8 mouse cellular contexts compared by ENCODE assay signal in the genomic region with DNA sequence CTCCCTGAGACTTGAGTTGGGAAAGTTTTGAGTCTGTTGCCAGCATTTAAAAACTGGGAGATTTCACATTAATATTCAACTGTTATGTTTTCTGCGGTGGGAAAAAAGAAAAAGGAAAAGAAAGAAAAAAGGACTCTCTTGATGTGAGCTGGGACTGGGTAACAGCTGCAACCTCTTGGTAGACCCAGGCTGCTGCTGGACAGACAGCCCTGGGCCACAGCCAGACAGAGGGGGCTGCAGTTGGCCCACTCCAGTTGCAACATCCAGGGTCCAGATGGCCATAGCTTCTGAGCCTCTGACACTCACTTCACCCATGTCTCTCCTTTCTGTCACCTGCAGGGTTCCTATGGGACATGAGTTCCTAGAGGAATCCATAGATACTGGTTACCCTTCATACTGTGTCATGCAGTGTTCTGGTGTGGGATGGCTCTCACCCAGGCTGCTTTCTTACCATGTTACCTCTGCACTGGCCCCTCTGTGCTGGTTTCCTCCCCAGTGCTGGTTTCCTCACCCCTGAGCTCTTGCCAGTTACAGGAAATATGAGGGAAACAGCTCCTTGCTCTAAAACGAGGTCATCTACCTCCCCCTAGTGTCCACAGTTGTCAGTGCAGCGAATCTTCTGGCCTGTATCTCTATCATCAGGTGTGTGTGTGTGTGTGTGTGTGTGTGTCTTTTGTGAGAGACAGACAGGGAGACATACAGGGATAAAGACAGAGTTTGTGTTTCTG. TPM values are rescaled to one million over a fixed set of nuclear protein-coding genes. Genes with fewer than 3 reads are reported as not detected.
DNase-seq lines count a peak whose midpoint lies in the region; ATAC-seq lines count a peak whose summit lies in the region.

No protein-coding gene starts in this region.

- 23% methylated on average over 3 of the region's 3 CpGs for WGBS in heart, embryonic 12.5 days
- WGBS in kidney, embryonic 16.5 days = 20% methylated on average over 3 of the region's 3 CpGs
- 13% methylated on average over 3 of the region's 3 CpGs for WGBS in stomach, embryonic 14.5 days

- peak; percentile 78 for ATAC-seq in erythroblast, adult 5-6 weeks (replicated peaks; ENCODE audit: low FRiP score, poor library complexity, severe bottlenecking)
- ATAC-seq in heart, embryonic 12.5 days (ENCODE audit: insufficient number of reproducible peaks, low FRiP score) = no peak
- no peak; the same call in 1 of the 2 replicates for ATAC-seq in kidney, embryonic 16.5 days (ENCODE audit: low FRiP score, low TSS enrichment)
- ATAC-seq in monocyte, adult 5-6 weeks (replicated peaks; ENCODE audit: insufficient number of reproducible peaks, low FRiP score, low TSS enrichment, poor library complexity, severe bottlenecking) = peak; percentile 73
- 0 out of 2 replicates have a peak, but pooled peaks have one; percentile 8 for ATAC-seq in stomach, embryonic 14.5 days (ENCODE audit: insufficient number of reproducible peaks, insufficient read depth, low FRiP score, low read depth)

- peaks cover 12% of the 10 kb centered on the region for H3K27me3 ChIP-seq in heart, embryonic 12.5 days (replicated peaks)
- peaks cover 11% of the 10 kb centered on the region for H3K27me3 ChIP-seq in kidney, embryonic 16.5 days (ENCODE audit: insufficient read depth, low read length)
- H3K27me3 ChIP-seq in stomach, embryonic 14.5 days (ENCODE audit: control insufficient read depth, insufficient read depth, low read length) = no peaks in the 10 kb centered on the region

- no peak overlapping the region for H3K27ac ChIP-seq in heart, embryonic 12.5 days (ENCODE audit: poor library complexity, severe bottlenecking)
- H3K27ac ChIP-seq in kidney, embryonic 16.5 days (ENCODE audit: low read length) = no peak overlapping the region
- peak overlapping the region; percentile 39; the same call in 1 of the 2 replicates for H3K27ac ChIP-seq in stomach, embryonic 14.5 days (ENCODE audit: low read length)

- peak overlapping the region; percentile 63; the same call in 1 of the 2 replicates for H3K9ac ChIP-seq in heart, embryonic 12.5 days
- no peak overlapping the region for H3K9ac ChIP-seq in kidney, embryonic 16.5 days (replicated peaks; ENCODE audit: low read length)
- H3K9ac ChIP-seq in stomach, embryonic 14.5 days (replicated peaks; ENCODE audit: low read depth, low read length) = no peak overlapping the region; the same call in 1 of the 2 replicates

- H3K4me1 ChIP-seq in heart, embryonic 12.5 days (replicated peaks) = peaks cover 10% of the 10 kb centered on the region; the same call in 1 of the 2 replicates
- peaks cover 13% of the 10 kb centered on the region for H3K4me1 ChIP-seq in kidney, embryonic 16.5 days (ENCODE audit: insufficient read depth, low read length)
- H3K4me1 ChIP-seq in stomach, embryonic 14.5 days (ENCODE audit: control insufficient read depth, insufficient read depth, low read length) = 0 out of 2 replicates have a peak, but pooled peaks cover 2% of the 10 kb centered on the region

- DNase-seq in B cell, adult 2 months = peak; percentile 86 to 90
- peak; percentile 94 for DNase-seq in brain, adult 2 months (ENCODE audit: low read depth, low spot score)
- peak; percentile 84 for DNase-seq in liver

- H3K9me3 ChIP-seq in heart, embryonic 12.5 days (replicated peaks) = no peaks in the 10 kb centered on the region
- no peaks in the 10 kb centered on the region for H3K9me3 ChIP-seq in kidney, embryonic 16.5 days (ENCODE audit: low read length)
- no peaks in the 10 kb centered on the region for H3K9me3 ChIP-seq in stomach, embryonic 14.5 days (ENCODE audit: control insufficient read depth, low read depth, low read length)

- H3K4me2 ChIP-seq in heart, embryonic 12.5 days = peak overlapping the region; percentile 85
- H3K4me2 ChIP-seq in kidney, embryonic 16.5 days (replicated peaks; ENCODE audit: low read depth, low read length) = peak overlapping the region; percentile 71; the same call in 1 of the 2 replicates
- H3K4me2 ChIP-seq in stomach, embryonic 14.5 days (replicated peaks; ENCODE audit: low read depth, low read length) = peak overlapping the region; percentile 61; the same call in 1 of the 2 replicates

- H3K4me3 ChIP-seq in heart, embryonic 12.5 days = 0 out of 2 replicates have a peak overlapping the region, but pooled peaks have one; percentile 48
- H3K4me3 ChIP-seq in kidney, embryonic 16.5 days (ENCODE audit: low read length) = no peak overlapping the region
- no peak overlapping the region for H3K4me3 ChIP-seq in stomach, embryonic 14.5 days (ENCODE audit: low read depth, low read length)

- H3K36me3 ChIP-seq in heart, embryonic 12.5 days = no peaks in the 10 kb centered on the region
- H3K36me3 ChIP-seq in kidney, embryonic 16.5 days (ENCODE audit: insufficient read depth, low read length) = no peaks in the 10 kb centered on the region
- no peaks in the 10 kb centered on the region for H3K36me3 ChIP-seq in stomach, embryonic 14.5 days (ENCODE audit: control insufficient read depth, insufficient read depth, low read length)

RNA-seq across cellular contexts. Expression of a gene that starts 8.1 kb away (rescaled TPM):
- total RNA-seq in erythroblast, adult 5-6 weeks (2015; ENCODE audit: low replicate concordance) = 99.9 and 150 TPM in 2 replicates
- 145 and 158 TPM in 2 replicates for total RNA-seq in erythroblast, adult 5-6 weeks (2017; ENCODE audit: low replicate concordance)
- 18.3 and 19.6 TPM in 2 replicates for polyA plus RNA-seq in heart, embryonic 12.5 days (2016; fragmentation: Nextera tagmentation; extraction: Ambion mirVana)
- polyA plus RNA-seq in kidney, embryonic 16.5 days (2015; fragmentation: Nextera tagmentation; extraction: Ambion mirVana) = 64.1 and 71.8 TPM in 2 replicates
- total RNA-seq in monocyte, adult 5-6 weeks (2017) = 197 to 239 TPM (median 203 TPM) in 3 replicates
- 45.3 and 48.9 TPM in 2 replicates for polyA plus RNA-seq in stomach, embryonic 14.5 days (2014; fragmentation: Nextera tagmentation; extraction: Ambion mirVana)

Comparison
In these comparisons a context has a peak if more than half of its experiments do, and no peak if none do; other contexts are left out.
1. ATAC-seq: peak in erythroblast, adult 5-6 weeks (single experiment), monocyte, adult 5-6 weeks (single experiment) and stomach, embryonic 14.5 days (single experiment); none in heart, embryonic 12.5 days (single experiment) and kidney, embryonic 16.5 days (single experiment).
2. Peak in every context shown above with its lines, with median percentiles within 50 percentile points of each other: DNase-seq and H3K4me2 ChIP-seq.